Mouse (Mus musculus) heart, embryonic 11.5 days (tissue): ENCODE measurements at regions not wholly inside any gene's neighbourhood (a gene's known extent, or its start where the extent isn't known, plus 50 kb on each side); places are given as distances from the start of the nearest gene placed in this dataset.

Source experiments
- ATAC-seq: fragments of 200-750 bp; cut with Nextera tagmentation; replicated peaks from 2 replicates; pipeline ENCODE4 v1.8.0; 2017; ENCODE audit warnings: moderate library complexity; ENCODE audit not compliant: insufficient number of reproducible peaks, low FRiP score, low TSS enrichment
- H3K27ac ChIP-seq: fragments of 300-500 bp; sonication (generic); 2 replicates; pipeline ENCODE4 v1.5.1; 2014; ENCODE audit warnings: mild to moderate bottlenecking, low read depth, low read length
- H3K27me3 ChIP-seq: fragments of 300-500 bp; sonication (generic); 2 replicates; pipeline ENCODE4 v1.6.1; 2014; ENCODE audit warnings: mild to moderate bottlenecking, low read length, mixed read lengths; ENCODE audit not compliant: control insufficient read depth, insufficient read depth
- H3K36me3 ChIP-seq: fragments of 300-500 bp; sonication (generic); 2 replicates; pipeline ENCODE4 v1.6.1; 2014; ENCODE audit warnings: mild to moderate bottlenecking, low read length, moderate library complexity, mixed read lengths; ENCODE audit not compliant: control insufficient read depth, insufficient read depth
- H3K4me1 ChIP-seq: fragments of 300-500 bp; sonication (generic); 2 replicates; pipeline ENCODE4 v1.6.1; 2014; ENCODE audit warnings: low read length; ENCODE audit not compliant: control insufficient read depth, insufficient read depth
- H3K4me2 ChIP-seq: fragments of 300-500 bp; sonication (generic); 2 replicates; pipeline ENCODE4 v1.6.1; 2014; ENCODE audit warnings: mild to moderate bottlenecking, moderate library complexity
- H3K4me3 ChIP-seq: fragments of 300-500 bp; sonication (generic); 2 replicates; pipeline ENCODE4 v1.5.1; 2014; ENCODE audit warnings: low read depth, low read length
- H3K9ac ChIP-seq: fragments of 300-500 bp; sonication (generic); 2 replicates; pipeline ENCODE4 v1.6.1; 2014; ENCODE audit warnings: mild to moderate bottlenecking, low read depth, low read length, moderate library complexity
- H3K9me3 ChIP-seq: fragments of 300-500 bp; sonication (generic); replicated peaks from 2 replicates; pipeline ENCODE4 v1.6.1; 2016; ENCODE audit warnings: low read length; ENCODE audit not compliant: control insufficient read depth
- WGBS: fragments of 180-500 bp; shearing (Covaris S2); extraction: QIAGEN DNeasy Blood & Tissue Kit; methylation state at CpG from one replicate; pipeline ENCODE4 v1.1.7; 2014; ENCODE audit not compliant: insufficient replicate concordance; 5-methylcytosine and 5-hydroxymethylcytosine counted together

GRCm38 (mm10) chr13:37531512-37532183, 186.6 kb downstream of the Ly86 start:
- no peak for ATAC-seq

GRCm38 (mm10) chr13:37532596-37533170, 187.7 kb downstream of the Ly86 start:
- WGBS = 67% methylated on average over 7 of the region's 7 CpGs
- Histone ChIP-seq H3K4me1 (peaks cover 11% of the 10 kb centered on the region), H3K36me3 (no peaks in the 10 kb centered on the region), H3K27ac (no peak overlapping the region), H3K9me3 (no peaks in the 10 kb centered on the region), H3K4me3 (no peak overlapping the region), H3K9ac (no peak overlapping the region), H3K4me2 (no peak overlapping the region), H3K27me3 (no peaks in the 10 kb centered on the region; the same call in 1 of the 2 replicates)
- ATAC-seq = no peak

More at GRCm38 (mm10) chr13:37531512-37532183, 186.6 kb downstream of the Ly86 start:
- no peaks in the 10 kb centered on the region; the same call in 1 of the 2 replicates for H3K27me3 ChIP-seq
- 56% methylated on average over 8 of the region's 8 CpGs for WGBS
- no peak overlapping the region for H3K9ac ChIP-seq
- H3K4me3 ChIP-seq = no peak overlapping the region
- H3K9me3 ChIP-seq = no peaks in the 10 kb centered on the region
- peaks cover 11% of the 10 kb centered on the region for H3K4me1 ChIP-seq
- no peaks in the 10 kb centered on the region for H3K36me3 ChIP-seq
- no peak overlapping the region for H3K27ac ChIP-seq
- no peak overlapping the region for H3K4me2 ChIP-seq

DNA sequence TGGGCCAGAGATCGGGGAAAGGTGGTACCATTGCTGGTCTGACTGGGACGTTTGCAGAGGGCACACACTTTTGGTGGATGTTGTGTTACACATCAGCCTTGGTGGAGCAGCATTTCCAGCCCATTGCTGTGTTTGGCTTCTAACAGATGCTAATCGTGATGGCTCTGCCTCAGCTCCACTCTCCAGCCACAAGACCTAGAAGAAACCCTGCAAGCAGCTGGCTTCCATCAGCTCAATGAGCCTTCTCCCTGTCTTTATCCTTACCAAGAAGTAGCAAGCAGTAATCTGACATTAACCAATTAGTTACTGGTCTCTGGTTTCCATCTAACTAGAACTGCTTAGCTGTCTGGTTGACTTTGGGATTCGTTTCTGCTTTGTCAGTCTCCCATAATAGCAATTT, 188.8 kb downstream of the Ly86 start:
- Histone ChIP-seq H3K9me3 (no peaks in the 10 kb centered on the region), H3K4me2 (no peak overlapping the region), H3K27ac (no peak overlapping the region), H3K9ac (no peak overlapping the region), H3K36me3 (no peaks in the 10 kb centered on the region), H3K4me3 (no peak overlapping the region), H3K27me3 (no peaks in the 10 kb centered on the region; the same call in 1 of the 2 replicates), H3K4me1 (peaks cover 7% of the 10 kb centered on the region)
- WGBS = 62% methylated on average over 4 of the region's 4 CpGs
- no peak for ATAC-seq

- H3K4me1 ChIP-seq = peaks cover 3% of the 10 kb centered on the region; the same call in 1 of the 2 replicates
- H3K27me3 ChIP-seq = no peaks in the 10 kb centered on the region
- no peak for ATAC-seq
- no peaks in the 10 kb centered on the region for H3K9me3 ChIP-seq
- no peaks in the 10 kb centered on the region for H3K36me3 ChIP-seq
- 53% methylated on average over 6 of the region's 6 CpGs for WGBS
- peak overlapping the region; percentile 16; the same call in 1 of the 2 replicates for H3K27ac ChIP-seq
- H3K9ac ChIP-seq = no peak overlapping the region
- H3K4me2 ChIP-seq = no peak overlapping the region
- no peak overlapping the region for H3K4me3 ChIP-seq
Measured at GRCm38 (mm10) chr13:37537330-37537729, 192.3 kb downstream of the Ly86 start.

DNA sequence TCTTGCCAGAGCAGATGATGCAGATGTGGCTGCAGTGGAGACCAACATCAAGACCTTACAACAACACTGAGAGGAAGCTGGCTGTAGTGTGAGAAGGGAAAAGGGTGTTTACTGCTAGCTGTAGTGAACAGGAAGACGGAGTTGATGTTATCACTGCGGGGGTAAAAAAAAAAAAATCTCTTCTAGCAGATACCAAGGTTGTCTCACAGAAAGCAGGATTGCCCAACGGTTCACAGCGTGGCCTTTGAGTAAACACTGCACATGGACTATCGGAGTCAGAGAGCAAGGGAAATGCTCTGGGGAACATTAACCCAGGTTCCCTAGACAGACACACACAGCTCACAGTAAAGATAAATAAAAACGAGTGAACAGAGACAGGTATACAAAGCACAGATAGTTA, 192.8 kb downstream of the Ly86 start:
- WGBS = 42% methylated on average over 6 of the region's 6 CpGs
- Histone ChIP-seq H3K4me3 (no peak overlapping the region), H3K36me3 (no peaks in the 10 kb centered on the region), H3K9ac (no peak overlapping the region), H3K27ac (peak overlapping the region; percentile 16; the same call in 1 of the 2 replicates), H3K4me2 (no peak overlapping the region), H3K27me3 (no peaks in the 10 kb centered on the region), H3K9me3 (no peaks in the 10 kb centered on the region), H3K4me1 (no peaks in the 10 kb centered on the region)
- no peak for ATAC-seq

DNA sequence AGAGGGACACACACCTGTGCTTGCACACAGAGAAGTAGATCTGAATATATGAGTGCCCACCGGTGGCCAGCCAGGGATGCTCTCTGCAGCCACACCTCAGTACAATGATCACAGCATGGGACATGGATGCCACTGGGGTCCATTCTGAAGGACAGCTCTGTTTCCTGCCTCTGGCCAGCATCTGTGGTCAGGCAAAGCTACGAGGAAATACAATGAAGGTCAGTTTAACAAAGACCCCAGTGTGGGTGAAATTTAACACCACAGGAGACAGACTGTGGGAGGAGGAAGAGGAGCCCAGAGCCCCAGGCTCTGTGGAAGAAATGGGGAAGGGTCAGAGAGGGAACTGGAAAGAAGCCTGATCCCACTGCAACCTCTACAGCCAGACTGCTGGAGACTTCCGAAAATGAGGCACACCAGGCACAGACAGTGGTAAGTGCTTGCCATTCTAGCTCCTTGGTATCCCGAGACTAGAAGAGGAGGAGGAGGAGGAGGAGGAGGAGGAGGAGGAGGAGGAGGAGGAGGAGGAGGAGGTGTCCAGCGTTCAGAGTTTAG, 196.0 kb downstream of the Ly86 start:
- 29% methylated on average over 4 of the region's 5 CpGs for WGBS
- H3K27me3 ChIP-seq = no peaks in the 10 kb centered on the region
- H3K4me3 ChIP-seq = no peak overlapping the region
- no peaks in the 10 kb centered on the region for H3K9me3 ChIP-seq
- no peaks in the 10 kb centered on the region for H3K36me3 ChIP-seq
- H3K9ac ChIP-seq = no peak overlapping the region
- H3K27ac ChIP-seq = no peak overlapping the region
- no peaks in the 10 kb centered on the region for H3K4me1 ChIP-seq
- ATAC-seq = no peak
- no peak overlapping the region for H3K4me2 ChIP-seq

- H3K27me3 ChIP-seq = no peaks in the 10 kb centered on the region
- 3% methylated on average over 6 of the region's 6 CpGs for WGBS
- 0 out of 2 replicates have a peak, but pooled peaks cover 3% of the 10 kb centered on the region for H3K4me1 ChIP-seq
- H3K4me3 ChIP-seq = no peak overlapping the region
- no peak overlapping the region for H3K27ac ChIP-seq
- no peaks in the 10 kb centered on the region for H3K9me3 ChIP-seq
- H3K9ac ChIP-seq = no peak overlapping the region
- no peaks in the 10 kb centered on the region for H3K36me3 ChIP-seq
- ATAC-seq = 0 out of 2 replicates have a peak, but pooled peaks have one; percentile 32
- H3K4me2 ChIP-seq = peak overlapping the region; percentile 29
Measured at GRCm38 (mm10) chr13:37541674-37542073, 196.7 kb downstream of the Ly86 start.

DNA sequence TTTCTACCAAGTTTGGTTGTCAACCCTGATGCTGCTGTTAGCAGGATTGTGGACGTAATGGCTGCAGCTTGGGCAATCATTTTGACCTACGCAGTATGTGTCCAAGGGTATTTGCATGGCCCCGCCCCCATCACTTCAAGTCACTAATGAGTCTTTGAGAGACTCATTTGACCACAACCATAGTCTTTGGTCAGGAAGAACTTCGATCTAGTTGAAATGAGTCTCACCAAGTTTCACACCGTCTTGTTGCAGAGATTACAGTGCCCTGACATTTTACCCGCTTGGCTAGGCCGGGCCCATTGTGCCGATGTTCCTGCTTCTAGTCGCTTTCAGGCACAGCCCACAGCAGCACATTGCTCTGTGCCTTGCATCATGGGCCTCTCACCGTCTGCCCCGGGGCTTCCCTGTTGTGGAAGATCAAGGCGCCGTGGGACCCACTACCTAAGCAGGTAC, 197.8 kb downstream of the Ly86 start:
- Histone ChIP-seq H3K36me3 (no peaks in the 10 kb centered on the region), H3K9ac (no peak overlapping the region), H3K4me3 (no peak overlapping the region), H3K4me2 (no peak overlapping the region), H3K4me1 (peaks cover 5% of the 10 kb centered on the region; the same call in 1 of the 2 replicates), H3K9me3 (no peaks in the 10 kb centered on the region), H3K27me3 (no peaks in the 10 kb centered on the region), H3K27ac (no peak overlapping the region)
- ATAC-seq = no peak
- WGBS = 87% methylated on average over 13 of the region's 13 CpGs
